Mouse (Mus musculus): Measurements from ENCODE around the gene Zfp574. TPM values are rescaled to one million over a fixed set of nuclear protein-coding genes. Genes with fewer than 3 reads are reported as not detected.

Gene Zfp574
- 14.9 and 15.7 TPM in 2 replicates for polyA plus RNA-seq (2014; fragmentation: Nextera tagmentation; extraction: Ambion mirVana)

GRCm38 (mm10) chr7:25071979-25072715 is at the start of gene Zfp574, which contains the start of gene Grik5:
Gene Zfp574 (plus strand): TSS chr7:25072567.
Gene Grik5 (minus strand): TSS chr7:25072346.
- H3K4me2 ChIP-seq = peak within 1 kb of the TSS; percentile 83
- 2% methylated on average over 25 of the region's 28 CpGs for WGBS (ENCODE audit: insufficient replicate concordance)
- H3K4me3 ChIP-seq (ENCODE audit: low read depth, low read length) = peak within 1 kb of the TSS; percentile 70
- no peaks in the 10 kb centered on the region for H3K9me3 ChIP-seq (replicated peaks; ENCODE audit: control insufficient read depth, low read length)
- no peaks in the 10 kb centered on the region for H3K27me3 ChIP-seq (ENCODE audit: control insufficient read depth, insufficient read depth, low read length)
- H3K36me3 ChIP-seq (ENCODE audit: control insufficient read depth, insufficient read depth, low read length) = peaks cover 7% of the 10 kb centered on the region
- no peak for ATAC-seq (replicated peaks; ENCODE audit: insufficient number of reproducible peaks, low FRiP score, low TSS enrichment)
- peak within 1 kb of the TSS; percentile 80 for H3K27ac ChIP-seq (ENCODE audit: low read depth, low read length)
- H3K4me1 ChIP-seq (ENCODE audit: control insufficient read depth, insufficient read depth, low read length) = peaks cover 23% of the 10 kb centered on the region
- peak within 1 kb of the TSS; percentile 80 for H3K9ac ChIP-seq (ENCODE audit: low read depth, low read length)

- WGBS (ENCODE audit: insufficient replicate concordance) = 51% methylated on average over 10 of the region's 10 CpGs
- no peak for ATAC-seq (replicated peaks; ENCODE audit: insufficient number of reproducible peaks, low FRiP score, low TSS enrichment)
- Histone ChIP-seq H3K9ac (ENCODE audit: low read depth, low read length) (no peak overlapping the region), H3K27me3 (ENCODE audit: control insufficient read depth, insufficient read depth, low read length) (no peaks in the 10 kb centered on the region), H3K4me3 (ENCODE audit: low read depth, low read length) (no peak overlapping the region), H3K36me3 (ENCODE audit: control insufficient read depth, insufficient read depth, low read length) (peaks cover 6% of the 10 kb centered on the region), H3K27ac (ENCODE audit: low read depth, low read length) (no peak overlapping the region), H3K4me2 (no peak overlapping the region), H3K9me3 (replicated peaks; ENCODE audit: control insufficient read depth, low read length) (no peaks in the 10 kb centered on the region), H3K4me1 (ENCODE audit: control insufficient read depth, insufficient read depth, low read length) (peaks cover 4% of the 10 kb centered on the region; the same call in 1 of the 2 replicates)
Observed at GRCm38 (mm10) chr7:25025855-25026439, 46.4 kb upstream of the Zfp574 start.

GRCm38 (mm10) chr7:25026452-25026851 is 45.9 kb upstream of the Zfp574 start:
- ATAC-seq (replicated peaks; ENCODE audit: insufficient number of reproducible peaks, low FRiP score, low TSS enrichment) = no peak
- no peak overlapping the region for H3K27ac ChIP-seq (ENCODE audit: low read depth, low read length)
- 41% methylated on average over 7 of the region's 7 CpGs for WGBS (ENCODE audit: insufficient replicate concordance)

GRCm38 (mm10) chr7:25030032-25030753 is 42.2 kb upstream of the Zfp574 start:
- peaks cover under 1% of the 10 kb centered on the region; the same call in 1 of the 2 replicates for H3K4me1 ChIP-seq (ENCODE audit: control insufficient read depth, insufficient read depth, low read length)
- ATAC-seq (replicated peaks; ENCODE audit: insufficient number of reproducible peaks, low FRiP score, low TSS enrichment) = 0 out of 2 replicates have a peak, but pooled peaks have one; percentile 40
- no peak overlapping the region for H3K27ac ChIP-seq (ENCODE audit: low read depth, low read length)
- no peaks in the 10 kb centered on the region for H3K9me3 ChIP-seq (replicated peaks; ENCODE audit: control insufficient read depth, low read length)
- no peaks in the 10 kb centered on the region; the same call in 1 of the 2 replicates for H3K36me3 ChIP-seq (ENCODE audit: control insufficient read depth, insufficient read depth, low read length)
- H3K9ac ChIP-seq (ENCODE audit: low read depth, low read length) = no peak overlapping the region
- H3K4me3 ChIP-seq (ENCODE audit: low read depth, low read length) = no peak overlapping the region
- 32% methylated on average over 5 of the region's 5 CpGs for WGBS (ENCODE audit: insufficient replicate concordance)
- H3K27me3 ChIP-seq (ENCODE audit: control insufficient read depth, insufficient read depth, low read length) = no peaks in the 10 kb centered on the region
- no peak overlapping the region for H3K4me2 ChIP-seq

More at GRCm38 (mm10) chr7:25026452-25026851, 45.9 kb upstream of the Zfp574 start:
- Histone ChIP-seq H3K9ac (ENCODE audit: low read depth, low read length) (no peak overlapping the region), H3K4me2 (no peak overlapping the region), H3K36me3 (ENCODE audit: control insufficient read depth, insufficient read depth, low read length) (peaks cover 6% of the 10 kb centered on the region), H3K4me3 (ENCODE audit: low read depth, low read length) (no peak overlapping the region), H3K27me3 (ENCODE audit: control insufficient read depth, insufficient read depth, low read length) (no peaks in the 10 kb centered on the region), H3K4me1 (ENCODE audit: control insufficient read depth, insufficient read depth, low read length) (peaks cover 4% of the 10 kb centered on the region; the same call in 1 of the 2 replicates), H3K9me3 (replicated peaks; ENCODE audit: control insufficient read depth, low read length) (no peaks in the 10 kb centered on the region)

GRCm38 (mm10) chr7:25031528-25031927 is 40.8 kb upstream of the Zfp574 start:
- H3K27ac ChIP-seq (ENCODE audit: low read depth, low read length) = no peak overlapping the region
- no peak overlapping the region for H3K4me3 ChIP-seq (ENCODE audit: low read depth, low read length)
- H3K4me2 ChIP-seq = no peak overlapping the region
- WGBS (ENCODE audit: insufficient replicate concordance) = 67% methylated on average over 3 of the region's 3 CpGs
- H3K27me3 ChIP-seq (ENCODE audit: control insufficient read depth, insufficient read depth, low read length) = no peaks in the 10 kb centered on the region
- peaks cover 5% of the 10 kb centered on the region for H3K36me3 ChIP-seq (ENCODE audit: control insufficient read depth, insufficient read depth, low read length)
- no peak overlapping the region for H3K9ac ChIP-seq (ENCODE audit: low read depth, low read length)
- no peaks in the 10 kb centered on the region for H3K9me3 ChIP-seq (replicated peaks; ENCODE audit: control insufficient read depth, low read length)
- ATAC-seq (replicated peaks; ENCODE audit: insufficient number of reproducible peaks, low FRiP score, low TSS enrichment) = no peak
- H3K4me1 ChIP-seq (ENCODE audit: control insufficient read depth, insufficient read depth, low read length) = no peaks in the 10 kb centered on the region

GRCm38 (mm10) chr7:25034796-25035195 is 37.6 kb upstream of the Zfp574 start:
- ATAC-seq (replicated peaks; ENCODE audit: insufficient number of reproducible peaks, low FRiP score, low TSS enrichment) = no peak
- peaks cover 8% of the 10 kb centered on the region; the same call in 1 of the 2 replicates for H3K36me3 ChIP-seq (ENCODE audit: control insufficient read depth, insufficient read depth, low read length)
- WGBS (ENCODE audit: insufficient replicate concordance) = 90% methylated on average over 4 of the region's 4 CpGs

GRCm38 (mm10) chr7:25035916-25036315 is 36.5 kb upstream of the Zfp574 start:
- H3K4me3 ChIP-seq (ENCODE audit: low read depth, low read length) = no peak overlapping the region
- peaks cover 8% of the 10 kb centered on the region; the same call in 1 of the 2 replicates for H3K36me3 ChIP-seq (ENCODE audit: control insufficient read depth, insufficient read depth, low read length)
- no peak overlapping the region for H3K4me2 ChIP-seq
- H3K9me3 ChIP-seq (replicated peaks; ENCODE audit: control insufficient read depth, low read length) = no peaks in the 10 kb centered on the region
- no peak overlapping the region for H3K27ac ChIP-seq (ENCODE audit: low read depth, low read length)
- H3K27me3 ChIP-seq (ENCODE audit: control insufficient read depth, insufficient read depth, low read length) = no peaks in the 10 kb centered on the region
- WGBS (ENCODE audit: insufficient replicate concordance) = 57% methylated on average over 7 of the region's 7 CpGs
- no peak for ATAC-seq (replicated peaks; ENCODE audit: insufficient number of reproducible peaks, low FRiP score, low TSS enrichment)
- H3K9ac ChIP-seq (ENCODE audit: low read depth, low read length) = no peak overlapping the region
- no peaks in the 10 kb centered on the region for H3K4me1 ChIP-seq (ENCODE audit: control insufficient read depth, insufficient read depth, low read length)

More at GRCm38 (mm10) chr7:25034796-25035195, 37.6 kb upstream of the Zfp574 start:
- no peak overlapping the region for H3K9ac ChIP-seq (ENCODE audit: low read depth, low read length)
- H3K4me2 ChIP-seq = no peak overlapping the region
- H3K4me1 ChIP-seq (ENCODE audit: control insufficient read depth, insufficient read depth, low read length) = no peaks in the 10 kb centered on the region
- no peak overlapping the region for H3K27ac ChIP-seq (ENCODE audit: low read depth, low read length)
- H3K27me3 ChIP-seq (ENCODE audit: control insufficient read depth, insufficient read depth, low read length) = no peaks in the 10 kb centered on the region
- no peaks in the 10 kb centered on the region for H3K9me3 ChIP-seq (replicated peaks; ENCODE audit: control insufficient read depth, low read length)
- no peak overlapping the region for H3K4me3 ChIP-seq (ENCODE audit: low read depth, low read length)

GRCm38 (mm10) chr7:25041921-25042320 is 30.4 kb upstream of the Zfp574 start:
- Histone ChIP-seq H3K36me3 (ENCODE audit: control insufficient read depth, insufficient read depth, low read length) (peaks cover 25% of the 10 kb centered on the region), H3K27ac (ENCODE audit: low read depth, low read length) (no peak overlapping the region), H3K9ac (ENCODE audit: low read depth, low read length) (no peak overlapping the region), H3K4me1 (ENCODE audit: control insufficient read depth, insufficient read depth, low read length) (no peaks in the 10 kb centered on the region), H3K4me2 (no peak overlapping the region), H3K9me3 (replicated peaks; ENCODE audit: control insufficient read depth, low read length) (no peaks in the 10 kb centered on the region), H3K27me3 (ENCODE audit: control insufficient read depth, insufficient read depth, low read length) (no peaks in the 10 kb centered on the region), H3K4me3 (ENCODE audit: low read depth, low read length) (no peak overlapping the region)
- ATAC-seq (replicated peaks; ENCODE audit: insufficient number of reproducible peaks, low FRiP score, low TSS enrichment) = no peak
- WGBS (ENCODE audit: insufficient replicate concordance) = 81% methylated on average over 12 of the region's 12 CpGs
